In genomic region chr2:31220844-31221243, GRCm38 (mm10) we compare ENCODE assay signal across 26 mouse cellular contexts. TPM values are rescaled to one million over a fixed set of nuclear protein-coding genes. Genes with fewer than 3 reads are reported as not detected.
DNase-seq lines count a peak whose midpoint lies in the region; ATAC-seq and TF ChIP-seq lines count a peak whose summit lies in the region.
"Had no signal": no experiment of that assay in that cellular context is flagged by ENCODE, and none has a peak within 500 bp of the region (broad histone marks: within the 10 kb centered on the region; RNA-seq: fewer than 3 reads in every experiment).

No protein-coding gene starts in this region.

- H3K4me3 ChIP-seq in forebrain, postnatal 0 days (ENCODE audit: low read depth, low read length): no peak overlapping the region
- H3K4me3 ChIP-seq in forebrain, embryonic 12.5 days (replicated peaks): no peak overlapping the region
- H3K4me3 ChIP-seq in megakaryocyte, embryonic 14.5 days (replicated peaks): peak overlapping the region; percentile 28
- H3K4me3 ChIP-seq in myocyte: no peak overlapping the region
- H3K4me3 ChIP-seq: embryonic facial prominence, embryonic 13.5 days; embryonic facial prominence, embryonic 15.5 days; erythroblast, embryonic 14.5 days; forebrain, embryonic 10.5 days; forebrain, embryonic 13.5 days; forebrain, embryonic 15.5 days had no signal

- H3K9me3 ChIP-seq in forebrain, postnatal 0 days (ENCODE audit: low read length): no peaks in the 10 kb centered on the region
- no peaks in the 10 kb centered on the region for H3K9me3 ChIP-seq in forebrain, embryonic 12.5 days
- H3K9me3 ChIP-seq in megakaryocyte, embryonic 14.5 days: no peaks in the 10 kb centered on the region
- H3K9me3 ChIP-seq: embryonic facial prominence, embryonic 15.5 days; forebrain, embryonic 13.5 days; forebrain, embryonic 15.5 days; G1E had no signal

- no peak overlapping the region for H3ac ChIP-seq in myocyte (ENCODE audit: control insufficient read depth, insufficient read length)

- 0 out of 2 replicates have a peak, but pooled peaks have one; percentile 23 for ATAC-seq in forebrain, postnatal 0 days
- ATAC-seq in forebrain, embryonic 12.5 days (ENCODE audit: low FRiP score): no peak
- ATAC-seq in megakaryocyte, adult 5-6 weeks (ENCODE audit: poor library complexity, severe bottlenecking): no peak
- ATAC-seq: activated CD4-positive, CD25-positive, alpha-beta regulatory T cell, adult 4 months; CD4-positive, CD25-positive, alpha-beta regulatory T cell, adult 4 months; forebrain, embryonic 13.5 days; forebrain, embryonic 15.5 days; Patski had no signal

- H3K27ac ChIP-seq in forebrain, postnatal 0 days (ENCODE audit: low read depth, low read length): no peak overlapping the region
- no peak overlapping the region for H3K27ac ChIP-seq in forebrain, embryonic 12.5 days
- H3K27ac ChIP-seq: embryonic facial prominence, embryonic 13.5 days; embryonic facial prominence, embryonic 15.5 days; forebrain, embryonic 10.5 days; forebrain, embryonic 13.5 days; forebrain, embryonic 15.5 days had no signal

- H3K79me2 ChIP-seq in myocyte (ENCODE audit: control insufficient read depth, insufficient read depth): no peaks in the 10 kb centered on the region

- H3K27me3 ChIP-seq in forebrain, postnatal 0 days (ENCODE audit: insufficient read depth, low read length): no peaks in the 10 kb centered on the region
- H3K27me3 ChIP-seq in forebrain, embryonic 12.5 days: no peaks in the 10 kb centered on the region
- peaks cover 19% of the 10 kb centered on the region for H3K27me3 ChIP-seq in megakaryocyte, embryonic 14.5 days (replicated peaks)
- H3K27me3 ChIP-seq in myocyte (ENCODE audit: control insufficient read depth, insufficient read depth, insufficient read length): no peaks in the 10 kb centered on the region
- H3K27me3 ChIP-seq: CH12.LX; embryonic facial prominence, embryonic 13.5 days; embryonic facial prominence, embryonic 15.5 days; forebrain, embryonic 13.5 days; forebrain, embryonic 15.5 days; Patski had no signal

- no peaks in the 10 kb centered on the region for H3K4me1 ChIP-seq in forebrain, postnatal 0 days (ENCODE audit: insufficient read depth)
- no peaks in the 10 kb centered on the region for H3K4me1 ChIP-seq in forebrain, embryonic 12.5 days
- peaks cover 25% of the 10 kb centered on the region for H3K4me1 ChIP-seq in megakaryocyte, embryonic 14.5 days
- H3K4me1 ChIP-seq: embryonic facial prominence, embryonic 13.5 days; embryonic facial prominence, embryonic 15.5 days; forebrain, embryonic 10.5 days; forebrain, embryonic 15.5 days had no signal

- TF ChIP-seq CTCF in forebrain, postnatal 0 days (IDR thresholded peaks at IDR 0.05; ENCODE audit: low read depth): no peak

- 69% methylated on average over 7 of the region's 7 CpGs for WGBS in forebrain, postnatal 0 days
- WGBS in forebrain, embryonic 12.5 days: 69% methylated on average over 7 of the region's 7 CpGs

- H3K9ac ChIP-seq in forebrain, postnatal 0 days: no peak overlapping the region
- no peak overlapping the region for H3K9ac ChIP-seq in forebrain, embryonic 12.5 days
- H3K9ac ChIP-seq: embryonic facial prominence, embryonic 13.5 days; embryonic facial prominence, embryonic 15.5 days; forebrain, embryonic 13.5 days; forebrain, embryonic 15.5 days had no signal

- H3K4me2 ChIP-seq in forebrain, postnatal 0 days (ENCODE audit: low read depth): no peak overlapping the region
- no peak overlapping the region for H3K4me2 ChIP-seq in forebrain, embryonic 12.5 days
- H3K4me2 ChIP-seq in myocyte (ENCODE audit: low read depth): no peak overlapping the region
- H3K4me2 ChIP-seq: embryonic facial prominence, embryonic 13.5 days; embryonic facial prominence, embryonic 15.5 days; forebrain, embryonic 13.5 days; forebrain, embryonic 15.5 days had no signal

- DNase-seq in forebrain, postnatal 0 days: no peak
- DNase-seq: adrenal gland, adult 8-10 months; adrenal gland, postnatal 14 days; B cell, adult 2 months; cerebellum, adult 11 months; cerebellum, adult 18-20 months; cerebellum, adult 8-10 months; cerebellum, adult 9-11 months; cerebellum, postnatal 14 days; cerebellum, postnatal 36 days; embryo, embryonic 11 days had no signal

- no peak for TF ChIP-seq POLR2A in myocyte (IDR thresholded peaks at IDR 0.05; ENCODE audit: insufficient read length, low read depth)

- no peaks in the 10 kb centered on the region for H3K36me3 ChIP-seq in forebrain, postnatal 0 days (ENCODE audit: insufficient read depth)
- H3K36me3 ChIP-seq in forebrain, embryonic 12.5 days (replicated peaks): no peaks in the 10 kb centered on the region; the same call in 1 of the 2 replicates
- H3K36me3 ChIP-seq in megakaryocyte, embryonic 14.5 days (replicated peaks; ENCODE audit: low read length): peaks cover 27% of the 10 kb centered on the region
- no peaks in the 10 kb centered on the region for H3K36me3 ChIP-seq in myocyte (ENCODE audit: control insufficient read depth, insufficient read depth)
- H3K36me3 ChIP-seq: embryonic facial prominence, embryonic 15.5 days; forebrain, embryonic 15.5 days had no signal

TF ChIP-seq in myocyte, 11 proteins besides CTCF, POLR2A, EP300 and RAD21:
- TF ChIP-seq MAX (IDR thresholded peaks at IDR 0.05; ENCODE audit: low read depth): no peak
- TF ChIP-seq POLR2AphosphoS2 (IDR thresholded peaks at IDR 0.05; ENCODE audit: insufficient read length, low read depth): peak; percentile 91
- peak in 2 of 3 experiments; percentile 47 to 52 for TF ChIP-seq MYOD1 (IDR thresholded peaks at IDR 0.05; ENCODE audit: control insufficient read depth in 1 of 3, insufficient read length in 2 of 3, low read depth in 2 of 3)
- peak in 2 of 3 experiments; percentile 72 to 79 for TF ChIP-seq MYOG (IDR thresholded peaks at IDR 0.05; ENCODE audit: control insufficient read depth in 1 of 3, insufficient read depth in 1 of 3, insufficient read length in 2 of 3, low read depth in 2 of 3)

RNA-seq across cellular contexts. Expression of gene Ncs1, which starts 24.8 kb away (rescaled TPM):
- total RNA-seq in forebrain, postnatal 0 days (2014; rRNA removed): 139 and 164 TPM in 2 replicates
- polyA plus RNA-seq in forebrain, postnatal 0 days (2015; fragmentation: Nextera tagmentation; extraction: Ambion mirVana): 133 and 149 TPM in 2 replicates
- 65.3 and 70.0 TPM in 2 replicates for polyA plus RNA-seq in forebrain, embryonic 12.5 days (2016; fragmentation: Nextera tagmentation; extraction: Ambion mirVana)
- polyA plus RNA-seq in megakaryocyte, embryonic 14.5 days (2012; ENCODE audit: insufficient read depth, low replicate concordance): 0.26 TPM in 1 of 2 replicates, not detected in the other
- 0.14 TPM in 1 of 2 replicates, not detected in the other for total RNA-seq in megakaryocyte, adult 5-6 weeks (2015)
- total RNA-seq in megakaryocyte, adult 5-6 weeks (2017): 0.15 and 0.37 TPM in 2 replicates
- 36.1 TPM for polyA plus RNA-seq in myocyte (2012; fragmentation: generic; extraction: Trizol)
- polyA plus RNA-seq: erythroblast, embryonic 14.5 days; G1E had no signal

Comparison
In these comparisons a context has a peak if more than half of its experiments do, and no peak if none do; other contexts are left out.
1. RNA of gene Ncs1, which starts 24.8 kb away (polyA plus RNA-seq): 133 to 149 TPM in forebrain, postnatal 0 days, 65.3 to 70.0 TPM in forebrain, embryonic 12.5 days and 36.1 TPM in myocyte (single experiment); 0.26 TPM in megakaryocyte, embryonic 14.5 days; every median in the first group is over 10 times any median in the second.